Mouse (Mus musculus) liver, embryonic 11.5 days (tissue): ENCODE results near the gene Cers6. TPM values are rescaled to one million over a fixed set of nuclear protein-coding genes. Genes with fewer than 3 reads are reported as not detected.

ENCODE experiments used
- ATAC-seq: fragments of 200-750 bp; cut with Nextera tagmentation; replicated peaks from 2 replicates; pipeline ENCODE4 v1.8.0; 2017; ENCODE audit warnings: moderate number of reproducible peaks, mild to moderate bottlenecking, moderate TSS enrichment, moderate library complexity; ENCODE audit not compliant: low FRiP score
- DNase-seq: peaks from one replicate; pipeline ENCODE4 v3.0.0-alpha.2; 2017; ENCODE audit warnings: low spot score
- H3K27ac ChIP-seq: fragments of 300-500 bp; sonication (generic); 2 replicates; pipeline ENCODE4 v1.5.1; 2014; ENCODE audit warnings: mild to moderate bottlenecking, low read depth, low read length, control low read depth
- H3K27me3 ChIP-seq: fragments of 300-500 bp; sonication (generic); replicated peaks from 2 replicates; pipeline ENCODE4 v1.6.1; 2014; ENCODE audit warnings: low read length, mixed read lengths; ENCODE audit not compliant: control insufficient read depth, insufficient read depth
- H3K36me3 ChIP-seq: fragments of 300-500 bp; sonication (generic); 2 replicates; pipeline ENCODE4 v1.6.1; 2014; ENCODE audit warnings: mild to moderate bottlenecking, low read length, moderate library complexity, mixed read lengths; ENCODE audit not compliant: control insufficient read depth, insufficient read depth
- H3K4me1 ChIP-seq: fragments of 300-500 bp; sonication (generic); replicated peaks from 2 replicates; pipeline ENCODE4 v1.6.1; 2014; ENCODE audit warnings: low read length, mixed read lengths; ENCODE audit not compliant: control insufficient read depth, insufficient read depth
- H3K4me2 ChIP-seq: fragments of 300-500 bp; sonication (generic); 2 replicates; pipeline ENCODE4 v1.6.1; 2014; ENCODE audit warnings: mild to moderate bottlenecking, control low read depth, moderate library complexity
- H3K4me3 ChIP-seq: fragments of 300-500 bp; sonication (generic); 2 replicates; pipeline ENCODE4 v1.5.1; 2014; ENCODE audit warnings: low read depth, low read length, control low read depth
- H3K9ac ChIP-seq: fragments of 300-500 bp; sonication (generic); 2 replicates; pipeline ENCODE4 v1.6.1; 2014; ENCODE audit warnings: low read depth, low read length, control low read depth
- H3K9me3 ChIP-seq: fragments of 300-500 bp; sonication (generic); 2 replicates; pipeline ENCODE4 v1.6.1; 2016; ENCODE audit warnings: low read length, inconsistent platforms, mixed read lengths; ENCODE audit not compliant: control insufficient read depth
- WGBS: fragments of 180-500 bp; shearing (Covaris S2); extraction: QIAGEN DNeasy Blood & Tissue Kit; methylation state at CpG from one replicate; pipeline ENCODE4 v1.1.7; 2014; 5-methylcytosine and 5-hydroxymethylcytosine counted together
- polyA plus RNA-seq: library from polyadenylated mRNA; unstranded; fragments of >200 nt; fragmentation: Nextera tagmentation; extraction: Ambion mirVana; gene quantifications from 2 replicates; pipeline ENCODE4 v1.2.1, GENCODE M21; 2014

The Cers6 gene
- polyA plus RNA-seq, 1 experiment from 2014 or later = 17.6 TPM

DNA sequence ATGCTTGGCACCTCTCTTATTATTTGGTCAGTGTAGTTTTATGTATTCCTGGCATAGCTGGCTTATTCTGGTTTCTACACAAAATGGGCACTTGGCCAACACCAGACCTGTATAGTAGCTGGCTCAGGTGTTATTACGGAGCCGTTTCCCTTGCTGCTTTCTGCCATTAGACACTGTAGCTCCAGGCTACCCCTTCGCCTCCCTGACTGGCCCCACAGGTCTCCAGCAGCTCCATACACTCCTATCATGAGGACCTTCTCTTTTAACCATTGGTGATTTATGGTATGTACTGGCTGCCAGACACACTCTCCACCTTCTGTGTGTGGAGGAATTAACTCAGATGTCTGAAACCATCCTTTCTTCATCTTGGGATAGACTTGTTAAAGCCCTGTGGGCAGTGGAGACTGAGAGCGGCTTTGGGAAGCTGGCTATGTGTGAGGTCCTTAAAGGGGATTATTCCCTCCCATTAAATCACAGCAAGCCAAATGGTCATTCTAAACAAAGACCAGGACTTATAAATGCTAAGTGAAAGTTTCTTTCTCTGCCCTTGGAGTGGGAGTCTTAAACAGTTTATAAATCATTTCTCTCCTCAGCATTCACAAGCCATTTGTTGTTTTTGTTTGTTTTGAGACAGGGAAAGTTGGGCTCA is 192.1 kb downstream of the Cers6 start:
- Histone ChIP-seq H3K27me3 (no peaks in the 10 kb centered on the region), H3K4me2 (no peak overlapping the region), H3K27ac (no peak overlapping the region), H3K9ac (no peak overlapping the region), H3K36me3 (no peaks in the 10 kb centered on the region), H3K9me3 (no peaks in the 10 kb centered on the region), H3K4me3 (no peak overlapping the region), H3K4me1 (no peaks in the 10 kb centered on the region)
- WGBS = 73% methylated on average over 4 of the region's 4 CpGs
- ATAC-seq (no peak), DNase-seq (no peak)

GRCm38 (mm10) chr2:69054279-69054678 is 193.0 kb downstream of the Cers6 start:
- H3K4me2 ChIP-seq = no peak overlapping the region
- ATAC-seq (no peak), DNase-seq (no peak)
- H3K27me3 ChIP-seq = no peaks in the 10 kb centered on the region
- no peak overlapping the region for H3K27ac ChIP-seq
- WGBS = 73% methylated on average over 4 of the region's 4 CpGs
- no peak overlapping the region for H3K4me3 ChIP-seq
- H3K36me3 ChIP-seq = no peaks in the 10 kb centered on the region
- H3K4me1 ChIP-seq = no peaks in the 10 kb centered on the region
- no peaks in the 10 kb centered on the region for H3K9me3 ChIP-seq
- H3K9ac ChIP-seq = no peak overlapping the region

DNA sequence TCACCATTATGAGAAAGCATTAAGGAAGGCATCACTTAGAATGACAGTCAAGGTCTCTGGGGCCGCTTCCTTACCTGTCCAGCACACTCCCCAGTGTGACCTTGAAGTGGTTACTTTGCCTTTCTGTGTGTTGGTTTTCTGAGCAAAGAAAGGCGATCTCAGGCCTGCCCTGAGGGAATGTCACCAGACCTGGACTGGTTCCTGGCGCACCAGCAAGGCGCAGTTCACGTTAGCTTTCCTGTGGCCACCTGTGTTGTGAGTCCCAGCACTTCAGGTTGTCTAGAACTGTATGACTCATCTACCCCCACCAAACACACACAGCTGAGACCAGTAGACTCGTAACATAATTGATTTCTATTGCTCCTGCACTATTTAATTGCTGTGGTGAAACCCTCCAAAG is 193.9 kb downstream of the Cers6 start:
- no peak overlapping the region for H3K9ac ChIP-seq
- DNase-seq (no peak), ATAC-seq (no peak)
- no peaks in the 10 kb centered on the region for H3K27me3 ChIP-seq
- H3K27ac ChIP-seq = no peak overlapping the region
- 93% methylated on average over 6 of the region's 6 CpGs for WGBS
- no peaks in the 10 kb centered on the region for H3K36me3 ChIP-seq
- H3K4me1 ChIP-seq = no peaks in the 10 kb centered on the region
- H3K4me2 ChIP-seq = no peak overlapping the region
- H3K4me3 ChIP-seq = no peak overlapping the region
- no peaks in the 10 kb centered on the region for H3K9me3 ChIP-seq

GRCm38 (mm10) chr2:69061313-69061712 is 200.1 kb downstream of the Cers6 start:
- no peak overlapping the region for H3K27ac ChIP-seq
- no peak overlapping the region for H3K4me2 ChIP-seq
- H3K27me3 ChIP-seq = no peaks in the 10 kb centered on the region
- ATAC-seq (no peak), DNase-seq (no peak)
- no peak overlapping the region for H3K4me3 ChIP-seq
- no peaks in the 10 kb centered on the region for H3K9me3 ChIP-seq
- no peaks in the 10 kb centered on the region for H3K4me1 ChIP-seq
- H3K36me3 ChIP-seq = no peaks in the 10 kb centered on the region
- H3K9ac ChIP-seq = no peak overlapping the region

DNA sequence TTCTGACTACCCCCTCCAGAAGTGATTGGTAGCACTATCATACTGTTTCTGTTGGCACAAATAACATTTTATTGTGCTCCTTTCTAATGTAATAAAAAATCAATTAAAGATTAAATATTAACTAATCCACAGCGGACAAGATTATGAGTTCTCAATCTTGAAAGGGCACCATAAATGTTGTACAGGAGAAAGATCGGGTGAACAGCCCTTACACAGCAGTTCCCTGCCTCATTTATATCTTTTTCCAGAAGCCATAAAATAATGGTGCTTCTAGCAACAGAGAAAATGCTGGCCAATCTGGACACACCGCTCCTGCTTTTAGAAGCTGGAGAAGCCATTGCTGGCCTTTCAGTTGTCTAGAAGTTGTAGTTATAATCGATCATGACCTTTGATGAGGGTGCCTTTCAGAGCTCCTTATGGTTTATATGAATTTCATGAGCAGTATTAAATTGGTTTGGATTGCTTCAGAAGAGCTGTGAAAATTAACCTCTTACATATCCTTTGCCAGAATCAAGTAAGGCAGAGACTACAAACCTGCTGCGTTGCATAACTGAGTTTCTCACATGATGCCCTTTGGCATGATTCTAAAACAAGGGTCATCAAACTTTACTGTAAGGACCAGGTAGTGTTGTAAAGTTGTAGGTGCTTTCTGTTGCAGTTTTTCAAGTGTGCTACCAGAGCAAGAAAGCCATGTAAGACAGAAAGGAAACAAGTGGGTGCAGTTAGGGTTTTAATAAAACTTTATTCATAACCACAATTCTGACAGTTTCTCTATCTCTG is 200.9 kb downstream of the Cers6 start:
- Histone ChIP-seq H3K9me3 (no peaks in the 10 kb centered on the region), H3K4me3 (no peak overlapping the region), H3K27me3 (no peaks in the 10 kb centered on the region), H3K4me1 (no peaks in the 10 kb centered on the region), H3K9ac (no peak overlapping the region), H3K36me3 (no peaks in the 10 kb centered on the region), H3K4me2 (no peak overlapping the region), H3K27ac (no peak overlapping the region)
- DNase-seq = no peak
- ATAC-seq = no peak
- WGBS = 87% methylated on average over 5 of the region's 5 CpGs

DNA sequence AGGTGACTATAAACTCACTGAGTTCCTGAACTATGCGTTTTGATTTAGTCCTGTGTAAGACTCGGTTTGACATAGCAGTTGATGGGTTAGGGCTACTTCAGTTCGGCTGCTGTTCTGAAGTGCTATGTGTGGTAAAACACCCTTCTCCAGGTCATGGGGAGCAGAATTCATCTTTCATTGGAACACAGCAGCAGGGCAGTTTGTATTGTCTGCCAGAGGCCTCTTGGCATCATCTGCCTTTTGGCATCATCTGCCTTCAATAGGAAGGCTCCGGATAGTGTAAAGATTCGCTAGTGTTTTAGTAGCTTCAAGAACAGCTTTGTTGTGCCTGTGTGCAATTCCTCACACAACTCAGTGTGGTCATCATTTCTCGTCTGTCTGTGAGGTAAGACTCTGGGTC is 203.5 kb downstream of the Cers6 start:
- H3K4me3 ChIP-seq = no peak overlapping the region
- 85% methylated on average over 6 of the region's 6 CpGs for WGBS
- no peak overlapping the region for H3K4me2 ChIP-seq
- DNase-seq (no peak), ATAC-seq (no peak)
- no peak overlapping the region for H3K9ac ChIP-seq
- H3K36me3 ChIP-seq = no peaks in the 10 kb centered on the region
- H3K4me1 ChIP-seq = no peaks in the 10 kb centered on the region
- no peaks in the 10 kb centered on the region for H3K27me3 ChIP-seq
- H3K9me3 ChIP-seq = no peaks in the 10 kb centered on the region
- no peak overlapping the region for H3K27ac ChIP-seq

DNA sequence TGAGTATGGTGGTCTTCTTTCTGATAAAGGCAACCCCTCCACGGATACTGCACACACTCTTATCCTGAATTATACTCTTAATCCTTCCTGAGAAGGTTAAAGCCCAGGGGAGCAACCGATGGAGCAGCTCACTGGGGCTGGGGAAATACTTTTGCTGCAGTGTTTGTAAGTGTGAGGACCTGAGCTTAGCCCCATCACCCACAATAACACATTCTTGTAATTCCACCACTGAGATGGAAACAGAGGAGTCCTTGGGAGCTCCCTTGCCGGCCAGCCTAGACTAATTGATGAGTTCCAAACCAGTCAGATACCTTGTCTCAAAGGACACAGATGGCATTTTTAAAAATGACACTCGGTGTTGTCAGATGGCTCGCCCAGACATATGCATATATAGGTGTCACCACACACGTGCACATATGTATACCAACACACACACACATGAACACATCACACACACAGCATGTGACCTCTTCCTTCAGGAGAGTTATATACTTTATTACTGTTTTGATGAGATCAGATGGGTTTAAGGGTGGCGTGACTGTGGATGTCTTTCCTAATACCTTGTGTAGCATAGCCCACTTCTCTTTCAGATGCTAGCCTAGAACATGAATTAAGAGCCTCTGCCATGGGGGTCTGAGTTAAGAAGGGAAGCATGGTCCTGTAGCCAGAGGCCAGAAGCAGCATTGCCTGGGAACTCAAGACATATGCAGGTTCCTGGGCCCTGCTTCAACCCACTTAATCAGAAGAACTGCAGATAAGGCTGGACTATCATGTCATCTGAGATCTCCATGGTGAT is 210.4 kb downstream of the Cers6 start:
- Histone ChIP-seq H3K9ac (no peak overlapping the region), H3K4me3 (no peak overlapping the region), H3K27ac (no peak overlapping the region), H3K9me3 (no peaks in the 10 kb centered on the region), H3K36me3 (no peaks in the 10 kb centered on the region), H3K4me1 (no peaks in the 10 kb centered on the region), H3K4me2 (no peak overlapping the region), H3K27me3 (no peaks in the 10 kb centered on the region)
- DNase-seq = no peak
- 55% methylated on average over 7 of the region's 7 CpGs for WGBS
- ATAC-seq = no peak

GRCm38 (mm10) chr2:69077189-69077588 is 215.9 kb downstream of the Cers6 start:
- Histone ChIP-seq H3K27me3 (no peaks in the 10 kb centered on the region), H3K9me3 (no peaks in the 10 kb centered on the region), H3K9ac (no peak overlapping the region), H3K27ac (no peak overlapping the region), H3K36me3 (no peaks in the 10 kb centered on the region), H3K4me2 (no peak overlapping the region), H3K4me3 (no peak overlapping the region), H3K4me1 (no peaks in the 10 kb centered on the region)
- DNase-seq (no peak), ATAC-seq (no peak)
- WGBS = 80% methylated on average over 3 of the region's 3 CpGs
